Mouse (Mus musculus) kidney, postnatal 0 days (tissue): ENCODE data around the gene Hist1h2bf. TPM values are rescaled to one million over a fixed set of nuclear protein-coding genes. Genes with fewer than 3 reads are reported as not detected.
A peak's percentile ranks its signal among the peaks of the same experiment; 100 is the strongest.
"Not testable (repeated sequence)": the region's sequence is repeated elsewhere in the genome, so short reads cannot be mapped to it uniquely, and the experiment has no call there.

Source experiments
- ATAC-seq: fragments of 200-750 bp; cut with Nextera tagmentation; replicated peaks from 2 replicates; pipeline ENCODE4 v1.8.0; 2017; ENCODE audit warnings: low read depth, moderate number of reproducible peaks, moderate TSS enrichment, moderate library complexity; ENCODE audit not compliant: low FRiP score
- DNase-seq: peaks from one replicate; pipeline ENCODE4 v3.0.0-alpha.2; 2016; ENCODE audit warnings: low spot score
- H3K27ac ChIP-seq: fragments of 300-500 bp; sonication (generic); 2 replicates; pipeline ENCODE4 v1.5.1; 2014; ENCODE audit warnings: mild to moderate bottlenecking
- H3K27me3 ChIP-seq: fragments of 300-500 bp; sonication (generic); 2 replicates; pipeline ENCODE4 v1.6.1; 2014; ENCODE audit warnings: low read length, mixed read lengths; ENCODE audit not compliant: insufficient read depth
- H3K36me3 ChIP-seq: fragments of 300-500 bp; sonication (generic); 2 replicates; pipeline ENCODE4 v1.6.1; 2014; ENCODE audit warnings: low read length, mixed read lengths; ENCODE audit not compliant: insufficient read depth
- H3K4me1 ChIP-seq: fragments of 300-500 bp; sonication (generic); replicated peaks from 2 replicates; pipeline ENCODE4 v1.6.1; 2014; ENCODE audit warnings: antibody characterized with exemption, low read length, mixed read lengths; ENCODE audit not compliant: insufficient read depth
- H3K4me2 ChIP-seq: fragments of 300-500 bp; sonication (generic); 2 replicates; pipeline ENCODE4 v1.6.1; 2014; ENCODE audit warnings: mild to moderate bottlenecking, low read length, moderate library complexity, mixed read lengths
- H3K4me3 ChIP-seq: fragments of 300-500 bp; sonication (generic); replicated peaks from 2 replicates; pipeline ENCODE4 v1.5.1; 2014; ENCODE audit warnings: low read depth, low read length
- H3K9ac ChIP-seq: fragments of 300-500 bp; sonication (generic); 2 replicates; pipeline ENCODE4 v1.6.1; 2014; ENCODE audit warnings: low read depth, low read length
- H3K9me3 ChIP-seq: fragments of 300-500 bp; sonication (generic); replicated peaks from 2 replicates; pipeline ENCODE4 v1.6.1; 2016; ENCODE audit warnings: low read length, inconsistent platforms, mixed read lengths
- CTCF ChIP-seq: IDR thresholded peaks from 2 replicates; pipeline ENCODE4 v1.5.1; 2016; ENCODE audit warnings: antibody characterized with exemption, low read depth, mild to moderate bottlenecking, moderate library complexity
- WGBS: fragments of 180-500 bp; shearing (Covaris S2); extraction: QIAGEN DNeasy Blood & Tissue Kit; methylation state at CpG from one replicate; pipeline ENCODE4 v1.1.7; 2014; 5-methylcytosine and 5-hydroxymethylcytosine counted together
- polyA plus RNA-seq: library from polyadenylated mRNA; unstranded; fragments of >200 nt; fragmentation: Nextera tagmentation; extraction: Ambion mirVana; gene quantifications from 2 replicates; pipeline ENCODE4 v1.2.1, GENCODE M21; 2015

Gene Hist1h2bf
- 3.4 TPM in 2 replicates for polyA plus RNA-seq

DNA sequence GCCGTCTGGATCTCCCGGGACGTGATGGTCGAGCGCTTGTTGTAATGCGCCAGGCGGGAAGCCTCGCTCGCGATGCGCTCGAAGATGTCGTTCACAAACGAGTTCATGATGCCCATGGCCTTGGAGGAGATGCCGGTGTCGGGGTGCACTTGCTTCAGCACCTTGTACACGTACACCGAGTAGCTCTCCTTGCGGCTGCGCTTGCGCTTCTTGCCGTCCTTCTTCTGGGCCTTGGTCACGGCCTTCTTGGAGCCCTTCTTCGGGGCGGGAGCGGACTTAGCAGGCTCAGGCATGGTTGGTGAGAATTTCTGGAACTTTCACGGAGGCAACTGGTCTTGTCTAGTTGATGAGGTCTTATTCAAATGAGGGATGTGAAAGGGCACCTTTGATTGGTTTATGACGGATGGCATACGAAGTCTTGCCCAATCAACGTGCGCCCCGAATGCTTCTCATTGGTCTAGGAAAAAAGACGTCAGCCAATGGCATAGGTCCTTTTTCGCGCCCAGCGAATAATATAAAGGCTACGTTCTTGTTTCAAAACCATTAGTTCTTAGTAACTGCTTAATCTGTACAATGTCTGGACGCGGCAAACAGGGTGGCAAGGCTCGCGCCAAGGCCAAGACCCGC is at the start of gene Hist1h2bf, which contains the start of gene Hist1h2ad:
TSS of gene Hist1h2bf (minus strand) at position 299 of the 627 bp plus-strand sequence.
TSS of gene Hist1h2ad (plus strand) at position 484 of the 627 bp plus-strand sequence.
- WGBS: under 1% methylated on average over 30 of the region's 42 CpGs
- H3K27me3 ChIP-seq, H3K9me3 ChIP-seq, H3K36me3 ChIP-seq: not testable (repeated sequence)
- H3K4me2 ChIP-seq: peak within 1 kb of the TSS; percentile 64
- H3K27ac ChIP-seq: peak within 1 kb of the TSS; percentile 86
- peak within 1 kb of the TSS; percentile 48 for H3K4me3 ChIP-seq
- DNase-seq (peak; percentile 100), ATAC-seq (peak; percentile 92)
- peak within 1 kb of the TSS; percentile 51; the same call in 1 of the 2 replicates for H3K9ac ChIP-seq
- peaks cover 13% of the 10 kb centered on the region; the same call in 1 of the 2 replicates for H3K4me1 ChIP-seq

DNA sequence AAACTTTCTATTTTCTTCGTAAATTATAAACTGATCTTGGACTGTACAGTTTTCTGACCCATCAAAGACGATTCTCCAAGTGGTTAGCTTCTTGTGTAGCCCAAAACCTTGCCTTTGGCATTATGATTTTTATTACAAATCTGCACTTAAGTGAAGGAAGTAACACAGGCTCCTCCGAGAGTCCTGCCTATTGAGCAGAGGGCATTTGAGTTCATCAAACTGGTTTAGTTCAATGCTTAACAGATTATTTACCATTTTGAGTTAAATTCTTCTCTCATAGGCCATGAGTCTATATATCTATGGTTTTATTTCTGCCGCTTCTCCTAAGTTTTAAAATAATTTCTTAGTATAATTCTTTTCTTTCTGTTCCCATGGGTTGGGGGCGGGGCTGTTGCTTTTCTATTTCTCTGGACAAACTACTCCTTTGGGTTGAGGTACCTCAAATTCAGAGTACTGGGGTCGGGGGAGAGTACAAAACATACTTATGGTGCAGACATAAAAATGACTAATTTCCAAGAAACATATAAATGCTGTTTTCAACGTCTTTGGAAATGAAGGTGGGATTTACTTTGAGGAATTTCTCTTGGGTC is 49.0 kb upstream of the Hist1h2bf start:
- H3K9me3 ChIP-seq: no peaks in the 10 kb centered on the region
- 23% methylated on average over 7 of the region's 7 CpGs for WGBS
- H3K27me3 ChIP-seq: no peaks in the 10 kb centered on the region
- ATAC-seq (no peak), DNase-seq (peak; percentile 42)
- peak overlapping the region; percentile 85 for H3K4me2 ChIP-seq
- H3K36me3 ChIP-seq: no peaks in the 10 kb centered on the region
- TF ChIP-seq CTCF: no peak
- peak overlapping the region; percentile 56 for H3K4me3 ChIP-seq
- peak overlapping the region; percentile 89 for H3K9ac ChIP-seq
- H3K4me1 ChIP-seq: peaks cover 3% of the 10 kb centered on the region; the same call in 1 of the 2 replicates
- H3K27ac ChIP-seq: peak overlapping the region; percentile 96

DNA sequence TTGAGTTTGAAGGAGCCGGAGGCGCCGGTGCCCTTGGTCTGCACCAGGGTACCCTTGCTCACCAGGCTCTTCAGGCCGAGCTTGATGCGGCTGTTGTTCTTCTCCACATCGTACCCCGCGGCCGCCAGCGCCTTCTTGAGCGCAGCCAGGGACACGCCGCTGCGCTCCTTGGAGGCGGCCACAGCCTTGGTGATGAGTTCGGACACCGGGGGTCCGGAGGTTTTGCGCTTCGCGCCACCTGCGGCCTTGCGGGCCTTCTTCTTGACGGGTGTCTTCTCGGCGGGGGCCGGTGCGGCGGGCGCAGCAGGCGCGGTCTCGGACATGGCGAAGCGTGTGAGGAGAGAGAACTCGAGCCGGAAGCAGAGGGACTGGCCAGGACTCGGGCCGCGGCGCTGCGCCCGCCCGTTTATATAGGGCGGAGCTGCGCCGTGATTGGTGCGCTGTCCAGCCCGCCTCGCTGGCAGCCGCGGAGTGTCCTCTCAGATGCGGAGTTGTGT is 48.2 kb upstream of the Hist1h2bf start, which contains the start of gene Hist1h1e:
TSS of gene Hist1h1e (minus strand) at position 384 of the 497 bp plus-strand sequence.
- not testable (repeated sequence) for H3K9me3 ChIP-seq, H3K4me1 ChIP-seq, H3K36me3 ChIP-seq, H3K27me3 ChIP-seq
- peak within 1 kb of the TSS; percentile 96 for H3K27ac ChIP-seq
- ATAC-seq (peak; percentile 92), DNase-seq (peak; percentile 94)
- H3K4me3 ChIP-seq: peak within 1 kb of the TSS; percentile 56
- H3K9ac ChIP-seq: peak within 1 kb of the TSS; percentile 89
- H3K4me2 ChIP-seq: peak within 1 kb of the TSS; percentile 85
- under 1% methylated on average over 51 of the region's 53 CpGs for WGBS

DNA sequence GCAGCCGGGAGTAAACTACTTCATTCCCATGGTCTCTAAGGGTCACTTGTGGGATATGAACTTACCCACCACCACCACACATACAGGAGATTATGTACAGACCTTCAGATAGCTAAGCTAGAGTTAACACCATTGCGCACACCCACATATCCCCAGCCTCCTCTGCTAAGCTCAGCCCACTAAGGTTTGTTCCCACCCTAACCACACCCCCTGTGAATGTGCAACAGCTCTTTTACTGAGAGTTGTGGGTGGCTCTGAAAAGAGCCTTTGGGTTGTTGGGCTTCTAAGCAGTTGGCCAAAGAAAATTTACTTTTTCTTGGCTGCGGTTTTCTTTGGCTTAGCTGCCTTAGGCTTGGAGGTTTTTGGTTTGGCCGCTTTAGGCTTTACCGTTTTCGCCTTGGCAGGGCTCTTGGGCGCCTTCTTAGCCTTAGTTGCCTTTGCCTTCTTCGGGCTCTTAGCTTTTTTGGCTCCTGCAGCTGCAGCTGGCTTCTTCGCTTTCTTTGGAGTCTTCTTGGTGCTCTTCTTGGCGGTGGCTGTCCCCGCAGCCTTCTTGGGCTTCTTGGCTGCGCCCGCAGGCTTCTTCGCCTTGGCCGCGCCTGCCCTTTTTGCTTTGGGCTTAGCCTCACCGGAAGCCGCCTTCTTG is 47.7 kb upstream of the Hist1h2bf start:
- no peaks in the 10 kb centered on the region for H3K27me3 ChIP-seq
- ATAC-seq (peak; percentile 87), DNase-seq (peak; percentile 96)
- WGBS: under 1% methylated on average over 18 of the region's 18 CpGs
- H3K4me3 ChIP-seq: peak overlapping the region; percentile 56
- peak overlapping the region; percentile 89 for H3K9ac ChIP-seq
- no peak for TF ChIP-seq CTCF
- H3K27ac ChIP-seq: peak overlapping the region; percentile 96
- H3K9me3 ChIP-seq: no peaks in the 10 kb centered on the region
- H3K4me2 ChIP-seq: peak overlapping the region; percentile 85
- H3K4me1 ChIP-seq: peaks cover 3% of the 10 kb centered on the region; the same call in 1 of the 2 replicates
- H3K36me3 ChIP-seq: no peaks in the 10 kb centered on the region

DNA sequence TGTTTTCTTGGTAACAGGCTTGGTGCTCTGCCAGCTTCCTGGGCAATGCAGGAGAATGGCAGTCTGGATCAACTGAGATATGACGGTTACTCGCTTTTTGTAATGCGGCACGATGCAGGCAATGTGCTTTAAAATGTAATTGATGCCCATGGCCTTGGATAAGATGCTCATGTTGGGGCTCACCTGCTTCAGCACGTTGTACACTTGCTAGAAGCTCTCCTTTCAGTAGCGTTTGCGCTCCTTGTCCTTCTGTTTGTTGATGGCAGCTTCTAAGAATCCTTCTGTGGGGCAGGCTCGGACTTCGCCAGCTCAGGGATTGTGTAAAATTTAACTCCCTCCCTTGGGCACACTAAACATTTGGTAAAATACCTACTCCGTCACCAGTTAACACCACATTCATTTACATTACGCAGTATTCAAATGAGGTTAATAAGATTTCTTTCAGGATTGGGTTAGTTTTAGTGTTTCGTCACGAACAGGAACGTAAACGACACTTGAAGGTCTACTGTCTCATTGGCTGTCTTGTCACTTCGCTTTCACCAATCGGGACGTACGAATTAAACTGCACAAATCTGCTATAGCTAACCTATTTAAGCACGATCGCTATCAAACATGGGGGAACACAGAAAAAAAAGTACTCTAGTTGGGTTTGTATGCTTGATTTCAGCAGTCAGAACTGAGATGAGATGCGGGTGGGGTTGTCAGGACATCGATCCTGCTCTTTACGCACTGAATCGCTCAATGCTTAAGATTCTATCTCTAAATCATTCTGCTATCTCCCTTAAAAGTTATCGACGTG is 46.9 kb upstream of the Hist1h2bf start, which contains the start of gene Hist1h2be:
TSS of gene Hist1h2be (minus strand) at position 392 of the 799 bp plus-strand sequence.
- 0% methylated on average over 27 of the region's 27 CpGs for WGBS
- peak within 1 kb of the TSS; percentile 89 for H3K9ac ChIP-seq
- no peaks in the 10 kb centered on the region for H3K9me3 ChIP-seq
- peak within 1 kb of the TSS; percentile 96 for H3K27ac ChIP-seq
- H3K4me2 ChIP-seq: peak within 1 kb of the TSS; percentile 85
- ATAC-seq (peak; percentile 84), DNase-seq (peak; percentile 97)
- no peaks in the 10 kb centered on the region for H3K27me3 ChIP-seq
- H3K36me3 ChIP-seq: no peaks in the 10 kb centered on the region
- TF ChIP-seq CTCF: no peak
- H3K4me1 ChIP-seq: peaks cover 3% of the 10 kb centered on the region; the same call in 1 of the 2 replicates
- peak within 1 kb of the TSS; percentile 56 for H3K4me3 ChIP-seq
